Mouse (Mus musculus) kidney, embryonic 14.5 days (tissue): ENCODE measurements around the gene Fopnl. TPM values are rescaled to one million over a fixed set of nuclear protein-coding genes. Genes with fewer than 3 reads are reported as not detected.

Experiments
- ATAC-seq: fragments of 200-750 bp; cut with Nextera tagmentation; 2 replicates; pipeline ENCODE4 v1.8.0; 2017; ENCODE audit warnings: moderate number of reproducible peaks, mild to moderate bottlenecking, moderate TSS enrichment, moderate library complexity; ENCODE audit not compliant: low FRiP score, low TSS enrichment
- H3K27ac ChIP-seq: fragments of 300-500 bp; sonication (generic); 2 replicates; pipeline ENCODE4 v1.5.1; 2014; ENCODE audit warnings: low read depth, mild to moderate bottlenecking, low read length, moderate library complexity, mixed read lengths
- H3K27me3 ChIP-seq: fragments of 300-500 bp; sonication (generic); 2 replicates; pipeline ENCODE4 v1.6.1; 2014; ENCODE audit warnings: mild to moderate bottlenecking, low read length; ENCODE audit not compliant: control insufficient read depth, insufficient read depth
- H3K36me3 ChIP-seq: fragments of 300-500 bp; sonication (generic); 2 replicates; pipeline ENCODE4 v1.6.1; 2014; ENCODE audit warnings: low read length, mixed read lengths; ENCODE audit not compliant: control insufficient read depth, insufficient read depth
- H3K4me1 ChIP-seq: fragments of 300-500 bp; sonication (generic); 2 replicates; pipeline ENCODE4 v1.6.1; 2014; ENCODE audit warnings: low read length, mixed read lengths; ENCODE audit not compliant: control insufficient read depth, insufficient read depth
- H3K4me2 ChIP-seq: fragments of 300-500 bp; sonication (generic); replicated peaks from 2 replicates; pipeline ENCODE4 v1.6.1; 2014; ENCODE audit warnings: low read depth, mild to moderate bottlenecking, low read length
- H3K4me3 ChIP-seq: fragments of 300-500 bp; sonication (generic); 2 replicates; pipeline ENCODE4 v1.5.1; 2014; ENCODE audit warnings: mild to moderate bottlenecking, low read length
- H3K9ac ChIP-seq: fragments of 300-500 bp; sonication (generic); 2 replicates; pipeline ENCODE4 v1.6.1; 2014; ENCODE audit warnings: low read depth, mild to moderate bottlenecking, low read length, moderate library complexity
- H3K9me3 ChIP-seq: fragments of 300-500 bp; sonication (generic); 2 replicates; pipeline ENCODE4 v1.6.1; 2016; ENCODE audit warnings: low read length; ENCODE audit not compliant: control insufficient read depth
- WGBS: fragments of 180-500 bp; shearing (Covaris S2); extraction: QIAGEN DNeasy Blood & Tissue Kit; methylation state at CpG from one replicate; pipeline ENCODE4 v1.1.7; 2014; 5-methylcytosine and 5-hydroxymethylcytosine counted together
- polyA plus RNA-seq: library from polyadenylated mRNA; unstranded; fragments of >200 nt; fragmentation: Nextera tagmentation; extraction: Ambion mirVana; gene quantifications from 2 replicates; pipeline ENCODE4 v1.2.1, GENCODE M21; 2014

The Fopnl gene
- polyA plus RNA-seq, 1 experiment from 2014 or later = 166 TPM

DNA sequence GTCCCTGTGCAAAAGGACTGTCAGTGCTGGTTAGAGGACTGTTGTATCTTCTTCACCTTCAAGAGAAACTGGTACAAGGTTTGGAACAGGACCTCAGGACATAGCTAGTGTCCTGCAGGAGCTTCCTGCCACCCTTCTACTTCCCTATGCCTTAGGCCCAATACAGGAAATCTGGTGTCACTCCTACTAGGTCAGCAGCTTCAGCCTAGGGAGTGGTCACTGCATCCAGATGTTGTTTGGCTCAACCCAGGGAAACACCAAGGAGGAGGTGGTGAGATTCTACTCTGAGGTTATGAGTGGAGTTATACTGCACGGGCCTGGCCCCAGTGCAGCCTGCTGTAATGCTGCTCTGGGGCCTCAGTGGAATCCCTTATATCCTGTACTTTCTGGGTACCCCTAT lies 41.3 kb upstream of the Fopnl start:
- no peaks in the 10 kb centered on the region for H3K36me3 ChIP-seq
- no peaks in the 10 kb centered on the region for H3K27me3 ChIP-seq
- no peak overlapping the region for H3K27ac ChIP-seq
- no peak overlapping the region for H3K9ac ChIP-seq
- no peak overlapping the region for H3K4me2 ChIP-seq
- no peaks in the 10 kb centered on the region; the same call in 1 of the 2 replicates for H3K4me1 ChIP-seq
- WGBS = 67% methylated on average over 1 of the region's 1 CpGs
- H3K4me3 ChIP-seq = no peak overlapping the region
- H3K9me3 ChIP-seq = no peaks in the 10 kb centered on the region
- no peak for ATAC-seq

DNA sequence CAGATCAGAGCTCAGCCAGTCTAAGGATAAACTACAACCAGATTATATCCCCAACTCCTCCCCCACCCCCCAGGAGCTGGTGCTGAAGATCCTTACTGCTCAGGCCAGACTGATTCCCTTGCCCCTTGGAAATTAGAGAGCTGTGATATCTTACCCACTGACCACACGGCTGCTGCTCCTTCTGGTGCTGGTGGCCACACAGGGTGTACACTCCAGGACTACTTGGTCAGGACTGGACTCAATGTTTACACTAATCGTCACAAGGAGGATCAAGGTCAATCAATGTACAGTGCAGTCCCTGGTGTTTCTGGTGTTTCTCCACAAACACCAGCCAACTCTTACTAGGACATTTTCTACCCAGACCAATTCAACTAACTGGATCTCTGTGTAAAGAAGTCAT lies 40.7 kb upstream of the Fopnl start:
- no peak overlapping the region for H3K4me3 ChIP-seq
- WGBS = 78% methylated on average over 2 of the region's 2 CpGs
- no peaks in the 10 kb centered on the region for H3K9me3 ChIP-seq
- H3K36me3 ChIP-seq = no peaks in the 10 kb centered on the region
- no peak overlapping the region for H3K4me2 ChIP-seq
- no peak overlapping the region for H3K9ac ChIP-seq
- no peaks in the 10 kb centered on the region for H3K27me3 ChIP-seq
- H3K4me1 ChIP-seq = no peaks in the 10 kb centered on the region; the same call in 1 of the 2 replicates
- no peak for ATAC-seq
- no peak overlapping the region for H3K27ac ChIP-seq

DNA sequence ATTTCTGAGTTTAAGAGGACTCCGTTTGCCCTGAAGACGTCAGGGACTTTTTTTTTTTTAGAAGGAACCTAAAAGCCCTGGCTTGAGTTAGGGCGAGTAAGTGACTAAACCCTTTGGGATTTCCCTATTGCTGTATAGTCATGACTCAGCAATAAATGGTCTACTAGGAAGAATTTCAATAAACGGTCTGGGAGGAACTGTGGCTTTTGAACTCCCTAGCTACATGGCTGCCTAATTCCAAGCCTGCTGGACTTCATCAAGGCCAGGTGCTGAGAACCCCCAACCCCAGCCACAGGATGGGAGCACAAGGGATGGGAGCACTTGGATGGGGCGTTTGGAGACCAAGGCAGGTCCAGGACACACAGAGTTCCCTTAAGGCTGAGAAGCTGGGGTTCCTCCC lies 35.5 kb upstream of the Fopnl start:
- Histone ChIP-seq H3K4me3 (no peak overlapping the region), H3K36me3 (no peaks in the 10 kb centered on the region), H3K4me2 (no peak overlapping the region), H3K27me3 (no peaks in the 10 kb centered on the region), H3K9ac (no peak overlapping the region), H3K27ac (no peak overlapping the region), H3K9me3 (no peaks in the 10 kb centered on the region), H3K4me1 (no peaks in the 10 kb centered on the region)
- no peak for ATAC-seq
- 59% methylated on average over 5 of the region's 5 CpGs for WGBS

DNA sequence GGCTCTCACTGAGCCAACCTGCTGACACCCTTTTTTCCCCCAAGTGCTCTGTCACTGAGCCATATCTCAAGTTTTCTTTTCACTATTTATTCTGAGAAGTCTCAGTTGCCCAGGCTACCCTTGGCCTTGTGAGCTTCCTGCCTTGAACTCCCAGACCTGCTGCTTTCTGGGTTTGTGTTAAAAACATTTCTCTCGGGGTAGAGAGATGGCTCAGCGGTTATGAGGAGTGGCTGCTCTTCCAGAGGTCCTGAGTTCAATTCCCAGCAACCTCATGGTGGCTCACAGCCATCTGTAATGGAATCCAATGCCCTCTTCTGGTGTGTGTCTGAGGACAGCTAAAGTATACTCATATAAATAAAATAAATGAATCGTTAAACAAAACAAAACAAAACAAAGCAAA lies 35.0 kb upstream of the Fopnl start:
- 83% methylated on average over 3 of the region's 3 CpGs for WGBS
- no peaks in the 10 kb centered on the region for H3K27me3 ChIP-seq
- no peaks in the 10 kb centered on the region for H3K4me1 ChIP-seq
- no peak overlapping the region for H3K27ac ChIP-seq
- no peak for ATAC-seq
- H3K9ac ChIP-seq = no peak overlapping the region
- no peak overlapping the region for H3K4me2 ChIP-seq
- no peaks in the 10 kb centered on the region for H3K36me3 ChIP-seq
- H3K4me3 ChIP-seq = no peak overlapping the region
- H3K9me3 ChIP-seq = no peaks in the 10 kb centered on the region

DNA sequence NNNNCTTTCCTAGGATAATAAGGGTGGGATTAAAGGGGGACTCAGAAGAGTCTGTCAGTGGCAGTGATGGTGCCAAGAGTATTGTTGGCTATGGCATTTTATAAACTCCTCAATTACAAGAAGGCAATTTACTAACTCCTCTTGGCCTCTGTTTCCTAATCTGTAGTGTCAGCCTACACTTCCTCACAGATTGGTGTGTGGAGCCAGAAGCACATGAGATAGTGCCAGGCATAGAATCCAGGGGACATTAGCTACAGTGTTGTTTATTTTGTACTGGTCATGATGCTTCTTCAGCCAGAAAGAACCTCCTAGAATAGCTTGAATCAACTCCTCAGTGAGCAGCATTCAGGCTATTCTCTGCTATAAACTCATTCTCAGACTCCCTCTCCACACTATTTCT lies 34.4 kb upstream of the Fopnl start:
- H3K27ac ChIP-seq = no peak overlapping the region
- H3K36me3 ChIP-seq = no peaks in the 10 kb centered on the region

DNA sequence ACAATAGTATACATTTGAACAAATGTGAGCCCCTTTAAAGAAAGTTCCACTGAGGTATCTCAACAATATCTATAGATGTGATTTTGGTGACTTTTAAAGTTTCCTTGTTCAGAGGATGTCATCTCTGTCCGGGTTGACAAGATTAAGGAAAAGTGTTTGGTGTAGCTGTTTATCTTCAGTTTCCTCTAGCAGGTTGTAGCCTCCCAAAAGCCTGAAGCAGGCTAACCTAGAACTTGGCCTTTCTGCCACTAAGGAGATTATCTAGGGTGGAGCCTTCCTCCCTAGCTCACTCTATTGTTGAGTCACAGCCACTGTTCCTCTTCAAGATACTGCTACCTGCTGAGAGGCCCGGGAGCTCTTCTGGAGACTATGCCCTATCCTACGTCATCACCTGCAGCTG lies 27.8 kb upstream of the Fopnl start:
- ATAC-seq = no peak
- H3K4me2 ChIP-seq = no peak overlapping the region
- no peaks in the 10 kb centered on the region for H3K9me3 ChIP-seq
- WGBS = 78% methylated on average over 3 of the region's 3 CpGs
- no peak overlapping the region for H3K9ac ChIP-seq
- no peaks in the 10 kb centered on the region for H3K4me1 ChIP-seq
- no peak overlapping the region for H3K4me3 ChIP-seq
- H3K27me3 ChIP-seq = no peaks in the 10 kb centered on the region
- H3K27ac ChIP-seq = no peak overlapping the region
- H3K36me3 ChIP-seq = no peaks in the 10 kb centered on the region

More for the DNA sequence above, 34.4 kb upstream of the Fopnl start:
- Histone ChIP-seq H3K4me3 (no peak overlapping the region), H3K27me3 (no peaks in the 10 kb centered on the region), H3K4me1 (no peaks in the 10 kb centered on the region), H3K9me3 (no peaks in the 10 kb centered on the region), H3K9ac (no peak overlapping the region), H3K4me2 (no peak overlapping the region)
- ATAC-seq = no peak

DNA sequence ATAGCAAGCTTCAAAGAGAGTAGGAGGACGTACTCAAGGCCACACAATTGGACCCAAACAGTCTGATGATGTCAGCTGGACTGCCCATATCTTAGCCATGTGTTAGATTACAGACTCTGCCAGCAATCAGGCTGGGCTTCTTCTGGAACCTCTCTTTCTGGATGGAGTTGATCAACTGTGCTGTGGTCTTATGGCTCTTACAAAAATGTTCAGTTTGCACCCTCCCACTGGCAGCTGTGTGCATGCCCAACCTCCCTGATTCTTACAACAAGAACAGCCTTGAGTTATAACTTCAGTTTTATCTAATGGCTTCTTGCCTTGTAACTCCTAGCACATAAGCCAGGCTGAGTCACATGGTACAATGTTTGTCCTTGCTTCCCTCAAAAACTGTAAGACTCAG lies 11.0 kb upstream of the Fopnl start:
- Histone ChIP-seq H3K4me3 (no peak overlapping the region), H3K9ac (no peak overlapping the region), H3K4me1 (no peaks in the 10 kb centered on the region), H3K9me3 (no peaks in the 10 kb centered on the region), H3K36me3 (no peaks in the 10 kb centered on the region), H3K27ac (no peak overlapping the region), H3K27me3 (no peaks in the 10 kb centered on the region), H3K4me2 (no peak overlapping the region)
- ATAC-seq = no peak
- WGBS = 67% methylated on average over 1 of the region's 1 CpGs

DNA sequence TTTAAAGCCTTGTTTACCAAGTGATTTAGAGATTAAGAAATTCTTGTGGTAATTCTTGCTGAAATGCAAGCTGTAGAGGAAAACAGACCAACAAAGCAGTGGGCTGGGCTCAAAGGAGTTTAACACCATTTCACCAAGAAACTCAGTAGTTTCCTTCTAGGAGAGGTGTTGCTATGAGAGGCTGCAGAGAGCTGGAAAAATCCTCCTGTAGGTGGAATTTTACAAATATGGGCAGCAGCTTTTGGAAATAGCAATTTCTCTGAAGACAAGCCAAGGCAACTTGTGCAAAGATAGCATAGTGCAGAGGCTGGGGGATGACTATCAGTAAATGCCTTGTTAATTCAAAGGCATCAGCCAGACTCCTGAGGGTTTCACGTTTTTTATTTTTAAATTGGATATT lies 3.3 kb upstream of the Fopnl start:
- 58% methylated on average over 1 of the region's 1 CpGs for WGBS
- H3K4me1 ChIP-seq = peaks cover 7% of the 10 kb centered on the region
- no peak overlapping the region for H3K27ac ChIP-seq
- no peak overlapping the region for H3K9ac ChIP-seq
- no peaks in the 10 kb centered on the region for H3K9me3 ChIP-seq
- no peaks in the 10 kb centered on the region for H3K27me3 ChIP-seq
- H3K36me3 ChIP-seq = no peaks in the 10 kb centered on the region
- no peak overlapping the region for H3K4me2 ChIP-seq
- ATAC-seq = no peak
- no peak overlapping the region for H3K4me3 ChIP-seq

DNA sequence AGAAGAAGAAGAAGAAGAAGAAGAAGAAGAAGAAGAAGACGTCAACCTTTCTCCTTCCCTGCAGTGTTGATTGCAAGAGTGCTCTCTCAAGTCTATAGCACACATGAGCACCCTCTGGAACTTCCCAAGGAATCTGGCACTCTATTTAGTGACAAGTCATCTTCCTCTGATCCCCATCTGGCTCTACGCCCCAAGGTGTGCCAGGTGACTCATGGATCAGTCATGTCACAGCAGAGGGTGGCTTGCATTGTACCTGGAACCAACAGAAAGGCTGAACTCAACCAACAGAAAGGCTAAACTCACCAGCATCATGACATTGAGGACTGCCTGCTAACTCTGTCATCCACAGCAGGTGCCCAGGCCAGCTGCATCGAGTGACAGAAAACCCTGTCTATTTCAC lies 2.5 kb upstream of the Fopnl start:
- Histone ChIP-seq H3K4me2 (no peak overlapping the region), H3K27ac (no peak overlapping the region), H3K4me3 (no peak overlapping the region), H3K36me3 (no peaks in the 10 kb centered on the region), H3K4me1 (peaks cover 8% of the 10 kb centered on the region), H3K27me3 (no peaks in the 10 kb centered on the region), H3K9ac (no peak overlapping the region), H3K9me3 (no peaks in the 10 kb centered on the region)
- WGBS = 85% methylated on average over 3 of the region's 3 CpGs
- no peak for ATAC-seq

DNA sequence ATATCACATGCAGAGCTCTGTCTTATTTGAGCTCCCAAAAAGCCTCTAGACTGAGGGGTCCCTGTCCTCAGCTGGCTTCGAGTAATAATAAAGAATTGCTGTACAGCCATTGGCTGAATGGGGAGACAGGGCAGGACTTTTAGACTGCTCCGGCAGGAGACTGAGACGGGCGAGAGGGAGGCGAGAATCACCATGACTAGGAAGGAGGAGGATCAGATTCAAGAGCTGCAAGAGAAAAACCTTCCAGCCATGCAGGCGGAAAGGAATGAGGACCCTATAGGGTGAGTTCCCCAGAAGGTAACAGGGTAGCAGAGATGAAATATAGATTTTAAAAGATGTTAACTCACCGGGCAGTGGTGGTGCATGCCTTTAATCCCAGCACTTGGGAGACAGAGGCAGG lies 4.3 kb downstream of the Fopnl start:
- WGBS = 93% methylated on average over 7 of the region's 7 CpGs
- Histone ChIP-seq H3K9me3 (no peaks in the 10 kb centered on the region), H3K27ac (no peak overlapping the region), H3K4me1 (peaks cover 8% of the 10 kb centered on the region), H3K4me2 (no peak overlapping the region), H3K36me3 (peaks cover 47% of the 10 kb centered on the region), H3K4me3 (no peak overlapping the region), H3K27me3 (no peaks in the 10 kb centered on the region), H3K9ac (no peak overlapping the region)
- no peak for ATAC-seq
